Mouse (Mus musculus) adrenal gland, adult 2 months (tissue): ENCODE measurements at regions not wholly inside any gene's neighbourhood (a gene's known extent, or its start where the extent isn't known, plus 50 kb on each side); places are given as distances from the start of the nearest gene placed in this dataset.
"Not testable (repeated sequence)": the region's sequence is repeated elsewhere in the genome, so short reads cannot be mapped to it uniquely, and the experiment has no call there.

Experiments used
- DNase-seq: peaks from one replicate; pipeline ENCODE4 v3.0.0; 2021

GRCm38 (mm10) chr9:5718585-5718984 is 373.4 kb downstream of the Casp12 start:
- not testable (repeated sequence) for DNase-seq

DNA sequence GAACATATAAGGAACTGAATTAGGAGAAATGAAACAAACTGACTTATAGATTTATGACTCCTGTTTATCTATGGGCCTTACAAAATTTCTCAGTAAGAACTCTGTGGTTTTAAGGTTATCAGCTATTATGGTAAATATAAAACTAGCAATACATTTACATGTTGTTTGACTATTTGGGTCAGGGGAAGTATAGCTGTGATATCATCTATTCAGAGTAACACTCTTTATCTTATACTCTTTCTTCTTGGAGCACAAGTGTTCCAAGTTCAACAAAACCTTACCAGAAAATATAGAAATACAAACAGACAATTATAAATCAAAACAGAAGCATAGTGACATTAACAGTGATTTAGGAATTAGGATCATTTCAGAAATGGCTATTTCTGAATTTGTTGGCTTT is 383.6 kb downstream of the Casp12 start:
- no peak for DNase-seq

DNA sequence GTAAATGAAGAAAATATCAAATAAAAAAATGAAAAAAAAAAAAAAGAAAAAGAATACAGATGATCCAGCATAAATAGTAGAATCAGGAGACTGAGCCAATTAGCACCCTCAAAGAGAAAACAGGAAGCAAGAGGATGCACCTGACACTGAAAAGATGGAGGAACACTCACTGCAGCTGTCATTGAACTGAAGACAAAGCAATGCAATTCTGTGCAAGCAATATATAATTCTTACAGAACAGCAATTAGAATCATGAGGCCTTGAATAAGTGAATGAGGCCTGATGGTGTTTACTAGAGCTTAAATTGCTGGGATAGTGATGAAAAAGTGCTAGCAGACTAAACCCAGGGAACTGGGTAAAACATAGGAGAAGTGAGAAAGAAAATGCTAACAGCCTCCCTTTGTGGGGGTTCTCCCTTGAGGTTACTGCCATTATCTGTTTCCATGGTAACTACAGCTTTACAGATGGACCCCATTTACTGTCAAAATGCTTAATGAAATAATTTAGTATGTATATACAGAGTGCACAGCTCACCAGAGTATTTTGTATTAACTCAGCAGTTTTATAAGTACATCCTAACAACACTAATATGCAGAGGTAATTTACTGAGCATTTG is 407.6 kb downstream of the Casp12 start:
- DNase-seq, result no peak

DNA sequence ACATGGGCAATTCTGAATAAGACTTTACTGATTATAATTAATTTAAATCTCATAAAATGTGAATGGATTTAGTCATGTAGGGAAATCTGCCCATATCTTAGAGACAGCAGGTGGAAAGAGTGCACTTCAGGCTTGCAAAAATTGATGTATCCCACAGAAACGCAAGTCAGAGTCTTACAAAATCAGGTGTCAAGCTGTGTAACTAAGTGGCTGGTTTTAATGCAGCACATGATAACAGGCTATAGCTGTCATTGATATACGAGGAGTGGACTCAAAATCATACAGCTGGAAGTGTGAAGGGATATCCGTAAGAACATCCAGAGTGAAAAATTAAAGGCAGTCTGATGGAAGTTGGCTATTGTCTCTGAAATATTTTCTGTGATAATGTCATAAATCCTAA is 408.6 kb downstream of the Casp12 start:
- DNase-seq, result no peak

DNA sequence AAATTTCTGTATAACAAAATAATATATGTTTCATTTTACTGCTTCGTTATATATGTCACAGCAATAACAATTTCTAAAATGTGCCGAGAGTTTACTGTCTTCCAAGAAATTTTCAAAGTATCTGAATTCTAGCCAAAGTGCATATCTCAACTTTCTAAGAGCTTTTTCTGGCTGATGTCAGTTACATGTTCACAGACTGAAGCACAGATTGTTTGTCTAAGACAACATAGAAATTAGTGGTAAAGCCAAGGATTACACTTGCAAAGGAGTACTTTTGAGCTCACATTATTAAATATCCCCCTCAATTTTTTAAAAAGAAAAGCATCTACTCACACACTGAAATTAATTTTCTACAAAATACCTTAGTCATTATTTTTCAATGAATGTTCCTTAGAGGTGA is 407.2 kb upstream of the Pdgfd start:
- no peak for DNase-seq

DNA sequence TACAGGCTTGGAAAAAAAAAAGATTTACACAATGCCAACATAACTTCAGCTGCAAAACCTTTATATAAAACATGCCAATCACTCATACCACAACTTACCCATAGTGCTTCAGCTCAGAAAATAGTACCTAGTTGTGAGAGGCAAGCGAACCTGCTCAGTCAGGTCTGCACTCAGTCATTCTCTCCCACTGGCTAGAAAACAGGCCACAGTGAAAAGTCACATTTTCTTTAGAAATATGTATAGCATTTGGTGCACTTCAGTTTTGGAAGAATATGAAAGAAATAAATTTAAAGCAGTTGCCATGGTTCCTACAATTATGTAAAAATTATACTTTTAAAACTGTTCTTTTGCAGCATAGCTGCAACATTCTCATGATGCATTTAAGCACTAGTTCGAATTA is 398.5 kb upstream of the Pdgfd start:
- no peak for DNase-seq

DNA sequence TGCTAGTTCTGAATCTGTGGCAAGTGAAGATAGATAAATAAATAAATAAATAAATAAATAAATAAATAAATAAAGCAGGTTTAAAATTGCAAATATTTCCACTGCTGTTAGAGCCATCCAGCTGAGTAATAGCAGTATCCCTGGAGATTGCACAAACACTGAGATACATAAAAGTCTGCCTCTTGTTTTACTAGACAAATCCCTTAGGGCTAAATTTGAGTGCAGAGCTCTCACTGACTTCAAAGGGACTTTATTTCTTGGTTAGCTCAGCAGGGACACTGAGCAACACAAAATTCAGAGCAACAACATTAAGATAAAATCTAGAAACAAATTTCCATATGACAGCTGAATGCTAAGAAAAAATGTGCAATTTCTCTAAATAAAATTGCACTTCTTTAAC is 397.2 kb upstream of the Pdgfd start:
- DNase-seq, result no peak
